Mouse (Mus musculus): Measurements from ENCODE around the gene Smad3.

DNA sequence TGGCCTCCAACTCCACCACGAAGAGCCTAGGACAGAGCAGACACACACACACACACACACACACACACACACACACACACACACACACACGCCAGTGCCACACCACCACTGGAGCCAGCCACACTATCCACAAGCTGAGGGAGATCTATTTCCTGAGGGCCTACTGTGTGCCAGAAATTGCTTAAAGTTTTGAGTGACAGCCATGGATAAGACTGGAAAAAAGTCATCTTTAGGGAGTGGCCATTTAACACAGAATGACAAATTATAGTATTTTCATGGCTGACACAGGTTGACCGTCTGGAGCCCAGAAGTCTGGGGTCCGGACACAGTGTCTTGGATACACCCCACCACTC is 55.9 kb downstream of the Smad3 start:
- no peak for TF ChIP-seq POLR2A (IDR thresholded peaks at IDR 0.05; ENCODE audit: insufficient read depth, low read depth, low read length)
- no peak for TF ChIP-seq EP300 (IDR thresholded peaks at IDR 0.05; ENCODE audit: insufficient read depth, low read depth, low read length)
- TF ChIP-seq CTCF (IDR thresholded peaks at IDR 0.05) = no peak

All from heart, adult 2 months (tissue).